Mouse (Mus musculus) G1E (cell line): ENCODE data around the gene Tnfsf13. TPM values are rescaled to one million over a fixed set of nuclear protein-coding genes. Genes with fewer than 3 reads are reported as not detected.

Source experiments
- ATAC-seq: 2 replicates; pipeline ENCODE4 v1.8.0; 2016; ENCODE audit warnings: mild to moderate bottlenecking; ENCODE audit not compliant: insufficient number of reproducible peaks, poor library complexity, low FRiP score, severe bottlenecking; ENCODE audit errors: extremely low read depth
- DNase-seq: peaks from one replicate; pipeline ENCODE4 v3.0.0; 2012; ENCODE audit warnings: low spot score
- H3K27me3 ChIP-seq: 2 replicates; pipeline ENCODE4 v1.6.1; 2012; ENCODE audit warnings: mild to moderate bottlenecking, low read length, inconsistent platforms; ENCODE audit not compliant: insufficient read depth
- H3K36me3 ChIP-seq: replicated peaks from 2 replicates; pipeline ENCODE3; 2012; ENCODE audit warnings: mild to moderate bottlenecking, inconsistent platforms
- H3K4me1 ChIP-seq: 2 replicates; pipeline ENCODE4 v1.6.1; 2012; ENCODE audit warnings: low read depth, low read length, inconsistent platforms, mixed read lengths; ENCODE audit not compliant: insufficient read depth
- H3K4me3 ChIP-seq: 2 replicates; pipeline ENCODE4 v1.5.1; 2012; ENCODE audit warnings: low read depth, mild to moderate bottlenecking, inconsistent platforms, low read length, moderate library complexity, mixed read lengths
- H3K9me3 ChIP-seq: replicated peaks from 2 replicates; pipeline ENCODE4 v1.6.1; 2012; ENCODE audit warnings: inconsistent platforms
- CTCF ChIP-seq: IDR thresholded peaks from 2 replicates; pipeline ENCODE4 v1.5.1; 2012; ENCODE audit warnings: low read depth, low read length, inconsistent platforms, mixed read lengths
- GATA1 ChIP-seq: IDR thresholded peaks from 2 replicates; pipeline ENCODE4 v1.6.1; 2012; ENCODE audit warnings: borderline replicate concordance, low read length, inconsistent platforms, mixed read lengths
- GATA2 ChIP-seq: IDR thresholded peaks from 2 replicates; pipeline ENCODE4 v1.6.1; 2012; ENCODE audit warnings: low read depth, low read length, inconsistent platforms, borderline replicate concordance
- POLR2AphosphoS5 ChIP-seq: IDR thresholded peaks from 2 replicates; pipeline ENCODE4 v1.6.1; 2012; ENCODE audit warnings: low read depth, low read length, inconsistent platforms; ENCODE audit not compliant: insufficient replicate concordance
- TAL1 ChIP-seq: conservative IDR thresholded peaks from 2 replicates; pipeline ENCODE4 v1.6.1; 2012; ENCODE audit warnings: low read depth, low read length, inconsistent platforms, mixed read lengths
- polyA plus RNA-seq: library from polyadenylated mRNA; stranded (reverse); fragments of >175 nt; gene quantifications from 2 replicates; pipeline ENCODE4 v1.2.3, GENCODE M21; 2012
- total RNA-seq, 2 experiments: library from RNA; stranded (forward) in 1 of 2; stranded (reverse) in 1 of 2; fragments of 200-1000 nt in 1 of 2; fragments of >200 nt in 1 of 2; fragmentation: Nextera tagmentation in 1 of 2; gene quantifications; 2 replicates each; pipeline ENCODE4 v1.2.3; 2014 to 2017

Tnfsf13 gene
- total and polyA plus RNA-seq, 3 experiments: not detected

DNA sequence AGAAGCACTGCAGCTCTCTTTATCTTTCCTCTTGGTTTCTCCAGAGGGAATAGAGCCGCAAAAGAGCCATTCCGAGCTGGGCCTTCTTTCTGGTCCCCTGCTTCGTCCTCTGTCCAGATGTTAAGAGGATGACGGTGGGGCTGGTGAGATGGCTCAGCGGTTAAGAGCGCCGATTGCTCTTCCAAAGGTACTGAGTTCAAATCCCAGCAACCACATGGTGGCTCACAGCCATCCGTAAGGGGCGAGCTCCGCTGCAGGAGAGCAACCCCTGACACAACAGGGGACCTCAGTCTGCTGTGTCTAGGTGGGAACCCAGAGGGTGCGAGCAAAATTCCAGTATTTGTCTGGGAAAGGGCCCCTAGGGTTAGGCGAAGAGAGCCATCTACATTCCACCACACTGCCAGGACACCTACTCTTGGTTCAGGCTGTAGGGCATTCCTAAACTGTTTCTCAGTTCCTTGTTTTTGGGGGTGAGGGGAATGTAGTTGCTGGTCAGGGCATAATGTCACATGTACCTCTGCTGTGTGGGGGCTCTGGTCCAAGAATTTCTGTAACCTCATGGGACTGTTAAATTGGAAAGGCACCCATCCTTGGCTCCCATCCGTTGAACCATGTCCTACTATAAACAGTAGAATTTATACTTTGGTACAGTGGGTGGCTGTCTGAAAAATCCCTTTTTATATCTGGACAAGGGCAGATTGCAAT, 22.5 kb downstream of the Tnfsf13 start:
- Histone ChIP-seq H3K9me3 (no peaks in the 10 kb centered on the region), H3K27me3 (no peaks in the 10 kb centered on the region), H3K4me1 (peaks cover 63% of the 10 kb centered on the region), H3K36me3 (peaks cover 68% of the 10 kb centered on the region), H3K4me3 (peak overlapping the region; percentile 73)
- DNase-seq: no peak
- TF ChIP-seq TAL1: no peak
- TF ChIP-seq CTCF: no peak
- no peak for ATAC-seq

DNA sequence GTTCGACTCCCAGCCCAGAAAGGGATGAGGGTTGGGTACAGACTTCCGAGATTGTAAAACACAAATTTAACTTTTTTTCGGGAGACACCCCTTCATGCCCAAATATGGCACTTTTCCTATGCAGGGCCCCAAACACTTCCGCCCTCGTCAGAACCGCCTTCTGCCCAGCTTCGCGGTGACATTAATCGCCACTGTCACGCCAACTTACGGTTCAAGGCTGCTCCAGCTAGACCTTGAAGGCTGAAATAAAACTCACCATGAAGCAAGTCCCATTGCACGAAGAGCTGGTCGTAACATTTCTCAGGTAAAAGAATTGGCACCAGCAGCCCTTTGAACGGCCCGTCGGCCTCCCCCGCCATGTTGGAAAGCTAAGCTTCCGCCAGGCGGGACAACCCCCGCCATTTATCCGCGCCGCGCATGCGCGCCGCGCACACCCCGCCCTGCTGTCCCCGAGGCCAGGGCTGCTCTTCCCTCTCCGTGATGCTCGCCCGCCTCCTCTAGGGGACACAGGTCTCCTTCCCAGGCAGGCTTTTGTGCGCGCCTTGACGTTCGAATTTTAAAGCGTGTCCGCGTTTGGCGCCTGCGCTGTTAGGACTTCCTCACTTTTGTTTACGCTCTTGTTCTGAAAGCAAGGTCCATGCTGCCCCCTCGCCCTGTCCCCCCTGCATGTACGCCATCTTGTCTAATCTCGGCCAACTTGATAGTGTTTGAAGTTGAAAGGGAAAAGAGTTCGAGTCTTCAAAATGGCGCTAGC, 23.2 kb downstream of the Tnfsf13 start, which contains the start of gene Mpdu1:
Gene Mpdu1 (minus strand): TSS at position 430 of the 754 bp plus-strand sequence.
- peak within 1 kb of the TSS; percentile 73 for H3K4me3 ChIP-seq
- DNase-seq (peak; percentile 90), ATAC-seq (peak; percentile 78)
- H3K36me3 ChIP-seq: peaks cover 68% of the 10 kb centered on the region
- H3K9me3 ChIP-seq: no peaks in the 10 kb centered on the region
- H3K4me1 ChIP-seq: peaks cover 61% of the 10 kb centered on the region
- TF ChIP-seq CTCF (no peak), POLR2AphosphoS5 (no peak; the same call in 1 of the 2 replicates), TAL1 (no peak), GATA1 (no peak), GATA2 (no peak)
- no peaks in the 10 kb centered on the region for H3K27me3 ChIP-seq

DNA sequence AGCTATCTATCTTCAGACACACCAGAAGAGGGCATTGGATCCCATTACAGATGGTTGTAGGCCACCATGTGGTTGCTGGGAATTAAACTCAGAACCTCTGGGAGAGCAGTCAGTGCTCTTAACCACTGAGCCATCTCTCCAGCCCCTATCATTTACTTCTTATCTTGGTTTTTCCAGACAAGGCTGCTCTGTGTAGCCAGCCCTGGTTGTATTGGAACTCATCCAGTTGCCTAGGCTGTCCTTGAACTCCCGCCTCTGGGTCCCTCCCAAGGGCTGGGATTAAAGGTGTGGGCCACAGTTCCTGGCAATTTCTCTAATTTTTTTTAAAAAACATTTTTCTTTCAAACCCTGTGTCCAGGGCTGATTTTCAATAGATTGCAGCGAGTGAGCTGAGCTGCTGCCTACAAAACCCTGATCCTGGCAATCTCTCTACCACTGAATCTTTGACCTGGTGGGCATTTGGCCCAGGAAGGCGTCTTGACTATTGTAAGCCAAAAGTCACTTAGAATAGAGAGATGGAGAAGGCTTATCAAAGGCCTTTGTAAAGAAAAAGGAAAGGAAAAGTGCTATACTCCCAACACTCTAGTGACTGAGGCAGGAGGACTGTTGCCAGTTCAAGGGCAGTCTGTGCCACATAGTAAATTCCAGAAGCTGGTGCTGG, 24.2 kb downstream of the Tnfsf13 start:
- ATAC-seq (no peak), DNase-seq (no peak)
- Histone ChIP-seq H3K4me3 (peak overlapping the region; percentile 73), H3K36me3 (peaks cover 73% of the 10 kb centered on the region), H3K27me3 (no peaks in the 10 kb centered on the region), H3K9me3 (no peaks in the 10 kb centered on the region), H3K4me1 (peaks cover 68% of the 10 kb centered on the region)
- no peak for TF ChIP-seq TAL1
- TF ChIP-seq GATA1: no peak
- TF ChIP-seq POLR2AphosphoS5: no peak
- no peak for TF ChIP-seq CTCF

DNA sequence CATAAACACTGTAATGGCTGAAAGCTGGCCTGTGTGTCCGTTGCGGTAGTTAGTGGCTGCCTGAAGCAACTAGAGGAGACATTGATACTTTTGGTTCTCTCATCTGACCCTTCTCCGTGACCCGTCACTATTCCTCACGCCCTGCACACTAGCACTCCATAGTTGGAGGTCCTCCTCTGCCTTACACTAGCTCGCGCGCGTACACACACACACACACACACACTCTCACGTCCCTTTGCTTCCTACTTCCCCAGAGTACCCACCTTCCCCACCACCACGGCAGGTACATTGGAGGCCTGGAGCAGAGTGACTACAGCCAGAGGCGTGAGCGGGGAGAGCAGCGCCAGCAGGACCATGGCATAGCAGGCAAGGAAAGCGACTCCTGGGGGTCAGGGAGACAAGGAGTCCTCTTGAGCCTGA, 28.1 kb downstream of the Tnfsf13 start:
- no peak for DNase-seq
- Histone ChIP-seq H3K9me3 (no peaks in the 10 kb centered on the region), H3K27me3 (no peaks in the 10 kb centered on the region), H3K4me3 (peak overlapping the region; percentile 22; the same call in 1 of the 2 replicates), H3K36me3 (peaks cover 77% of the 10 kb centered on the region), H3K4me1 (peaks cover 64% of the 10 kb centered on the region)
- ATAC-seq: no peak
- no peak for TF ChIP-seq GATA1
- no peak for TF ChIP-seq TAL1
- no peak for TF ChIP-seq POLR2AphosphoS5
- TF ChIP-seq CTCF: no peak
- no peak for TF ChIP-seq GATA2

DNA sequence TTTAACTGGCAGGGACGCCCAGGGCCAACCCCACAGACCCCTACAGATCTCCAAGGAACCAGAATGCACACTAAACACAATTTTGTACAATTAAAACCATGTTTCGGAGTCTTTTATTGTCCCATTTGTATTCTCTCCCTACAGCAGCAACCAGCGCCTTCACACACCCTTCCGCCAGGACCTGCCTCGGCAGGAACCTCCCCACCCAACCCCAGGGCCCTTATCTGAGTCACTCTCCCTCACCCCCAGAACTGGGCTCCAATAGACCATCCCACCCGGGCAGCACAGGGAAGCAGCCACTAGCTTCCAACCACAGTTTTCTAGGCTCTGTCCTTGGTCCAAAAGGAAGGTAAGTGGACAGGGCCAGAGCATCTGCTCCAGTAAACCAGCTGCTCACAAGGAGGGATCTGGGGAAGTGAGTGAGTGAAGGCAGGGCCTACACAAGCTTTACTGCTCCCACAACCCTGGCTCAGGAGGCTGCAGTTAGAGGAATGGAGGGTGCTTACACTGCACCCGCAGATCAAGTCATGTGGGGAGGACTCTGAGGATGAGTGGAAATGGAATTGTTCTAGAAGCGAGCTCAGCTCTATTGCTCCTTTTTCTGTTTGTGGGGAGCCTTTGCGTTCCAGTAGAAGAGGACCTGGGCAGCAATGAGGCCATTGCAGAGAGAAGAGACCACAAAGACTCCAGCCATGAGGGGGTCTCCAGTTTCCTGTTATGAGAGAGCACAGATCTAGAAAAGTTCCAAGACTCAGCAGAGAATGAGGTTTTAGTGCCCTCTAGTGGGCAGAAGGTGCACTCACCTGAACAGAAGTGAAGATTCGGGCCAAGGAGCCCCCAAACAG, 28.7 kb downstream of the Tnfsf13 start:
- DNase-seq (peak; percentile 48), ATAC-seq (0 out of 2 replicates have a peak, but pooled peaks have one; percentile 25)
- H3K36me3 ChIP-seq: peaks cover 83% of the 10 kb centered on the region

GRCm38 (mm10) chr11:69656065-69656455, 29.5 kb downstream of the Tnfsf13 start:
- H3K9me3 ChIP-seq: no peaks in the 10 kb centered on the region
- H3K4me1 ChIP-seq: peaks cover 61% of the 10 kb centered on the region
- no peak for ATAC-seq
- H3K36me3 ChIP-seq: peaks cover 91% of the 10 kb centered on the region
- TF ChIP-seq TAL1 (no peak), GATA1 (no peak), GATA2 (no peak), POLR2AphosphoS5 (no peak), CTCF (no peak)
- no peak overlapping the region for H3K4me3 ChIP-seq
- H3K27me3 ChIP-seq: no peaks in the 10 kb centered on the region
- no peak for DNase-seq

More for the DNA sequence above, 28.7 kb downstream of the Tnfsf13 start:
- Histone ChIP-seq H3K4me1 (peaks cover 68% of the 10 kb centered on the region), H3K4me3 (no peak overlapping the region), H3K9me3 (no peaks in the 10 kb centered on the region), H3K27me3 (no peaks in the 10 kb centered on the region)
- TF ChIP-seq CTCF (peak; percentile 51), GATA2 (no peak), POLR2AphosphoS5 (no peak)
